Mouse (Mus musculus) heart, embryonic 14.5 days (tissue): Measurements from ENCODE around the gene Lgr5. TPM values are rescaled to one million over a fixed set of nuclear protein-coding genes. Genes with fewer than 3 reads are reported as not detected.

Source experiments
- ATAC-seq: fragments of 200-750 bp; cut with Nextera tagmentation; 2 replicates; pipeline ENCODE4 v1.8.0; 2017; ENCODE audit warnings: low read depth, moderate TSS enrichment; ENCODE audit not compliant: insufficient number of reproducible peaks, insufficient read depth, low FRiP score
- H3K27ac ChIP-seq, 2 experiments: fragments of 200-500 bp in 1 of 2; fragments of 300-500 bp in 1 of 2; sonication (generic) in 1 of 2; replicated peaks in 1 of 2; 2 replicates each; pipeline ENCODE4 v1.5.1; 2012 to 2014; ENCODE audit warnings: low read depth in 2 of 2, low read length in 2 of 2, control low read depth in 1 of 2, mild to moderate bottlenecking in 1 of 2, mixed read lengths in 1 of 2; ENCODE audit not compliant: control insufficient read depth in 1 of 2, insufficient read depth in 1 of 2
- H3K27me3 ChIP-seq: fragments of 300-500 bp; sonication (generic); 2 replicates; pipeline ENCODE4 v1.6.1; 2014; ENCODE audit warnings: mild to moderate bottlenecking, low read length, control low read depth; ENCODE audit not compliant: control insufficient read depth, insufficient read depth
- H3K36me3 ChIP-seq: fragments of 300-500 bp; sonication (generic); 2 replicates; pipeline ENCODE4 v1.6.1; 2014; ENCODE audit warnings: mild to moderate bottlenecking, control low read depth, low read length, mixed read lengths; ENCODE audit not compliant: control insufficient read depth, insufficient read depth
- H3K4me1 ChIP-seq, 2 experiments: fragments of 200-500 bp in 1 of 2; fragments of 300-500 bp in 1 of 2; sonication (generic) in 1 of 2; 2 replicates each; pipeline ENCODE4 v1.6.1; 2012 to 2014; ENCODE audit warnings: low read length in 2 of 2, control low read depth in 1 of 2, mixed read lengths in 1 of 2; ENCODE audit not compliant: control insufficient read depth in 2 of 2, insufficient read depth in 2 of 2
- H3K4me2 ChIP-seq: fragments of 300-500 bp; sonication (generic); 2 replicates; pipeline ENCODE4 v1.6.1; 2014; ENCODE audit warnings: mild to moderate bottlenecking, low read length
- H3K4me3 ChIP-seq, 2 experiments: fragments of 200-500 bp in 1 of 2; fragments of 300-500 bp in 1 of 2; sonication (generic) in 1 of 2; 2 replicates each; pipeline ENCODE4 v1.5.1; 2012 to 2014; ENCODE audit warnings: low read length in 2 of 2, mild to moderate bottlenecking in 2 of 2, control low read depth in 1 of 2, low read depth in 1 of 2, moderate library complexity in 1 of 2; ENCODE audit not compliant: control insufficient read depth in 1 of 2, insufficient read depth in 1 of 2
- H3K9ac ChIP-seq: fragments of 300-500 bp; sonication (generic); 2 replicates; pipeline ENCODE4 v1.6.1; 2014; ENCODE audit warnings: mild to moderate bottlenecking, low read length
- H3K9me3 ChIP-seq: fragments of 300-500 bp; sonication (generic); 2 replicates; pipeline ENCODE4 v1.6.1; 2016; ENCODE audit warnings: low read length, control low read depth; ENCODE audit not compliant: control insufficient read depth
- WGBS: fragments of 180-500 bp; shearing (Covaris S2); extraction: QIAGEN DNeasy Blood & Tissue Kit; methylation state at CpG from one replicate; pipeline ENCODE4 v1.1.7; 2014; 5-methylcytosine and 5-hydroxymethylcytosine counted together
- polyA plus RNA-seq: library from polyadenylated mRNA; unstranded; fragments of >200 nt; fragmentation: Nextera tagmentation; extraction: Ambion mirVana; gene quantifications from 2 replicates; pipeline ENCODE4 v1.2.1, GENCODE M21; 2014

Gene Lgr5
- polyA plus RNA-seq, 1 experiment from 2014 or later = 0.19 TPM

DNA sequence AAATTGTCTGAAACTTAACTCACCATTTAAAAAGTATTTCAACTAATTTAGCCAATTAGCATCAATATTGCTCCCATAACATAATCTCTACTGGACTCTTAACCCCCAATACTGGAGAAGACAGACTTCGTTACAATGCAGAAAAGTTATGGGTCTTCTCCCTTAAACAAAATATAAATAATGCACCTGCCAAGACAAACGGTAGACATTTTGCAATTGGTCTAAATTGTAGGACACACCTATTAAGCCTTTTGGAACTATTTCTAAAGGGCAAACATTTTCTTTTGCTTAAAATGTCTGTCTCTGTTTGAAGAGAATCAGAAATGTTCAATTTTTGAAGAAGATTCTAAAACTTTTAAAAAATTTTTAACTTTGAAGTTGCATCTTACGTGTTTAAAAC is 4.5 kb downstream of the Lgr5 start:
- peaks cover 9 to 21% of the 10 kb centered on the region in 2 experiments for H3K4me1 ChIP-seq
- H3K27ac ChIP-seq = no peak overlapping the region
- H3K4me2 ChIP-seq = no peak overlapping the region
- H3K4me3 ChIP-seq = no peak overlapping the region
- H3K9me3 ChIP-seq = no peaks in the 10 kb centered on the region
- no peak overlapping the region for H3K9ac ChIP-seq
- 84% methylated on average over 3 of the region's 3 CpGs for WGBS
- no peak for ATAC-seq
- H3K27me3 ChIP-seq = peaks cover 42% of the 10 kb centered on the region
- no peaks in the 10 kb centered on the region for H3K36me3 ChIP-seq

DNA sequence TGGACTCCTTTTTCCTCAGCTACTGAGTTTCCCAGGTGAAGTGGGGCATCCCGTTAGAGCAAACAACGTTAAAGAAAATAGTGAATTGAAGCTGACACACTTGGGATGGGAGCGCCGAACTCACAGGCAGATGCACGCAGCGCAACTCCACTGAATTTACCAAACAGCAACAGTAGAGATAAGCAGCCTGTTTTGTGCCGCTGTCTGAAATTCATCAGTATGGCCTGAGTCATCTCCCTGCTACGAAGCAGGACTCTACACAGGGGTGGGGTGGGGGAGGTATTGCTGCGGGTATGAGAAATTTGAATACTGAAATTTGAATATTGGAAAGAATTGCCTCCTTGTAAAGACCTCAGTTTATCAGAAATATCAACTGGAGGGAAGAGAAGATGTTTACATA is 5.6 kb downstream of the Lgr5 start:
- Histone ChIP-seq H3K4me2 (no peak overlapping the region), H3K9ac (no peak overlapping the region), H3K27me3 (peaks cover 32% of the 10 kb centered on the region), H3K36me3 (no peaks in the 10 kb centered on the region), H3K9me3 (no peaks in the 10 kb centered on the region), H3K4me3 (no peak overlapping the region), H3K4me1 (peaks cover 4 to 14% of the 10 kb centered on the region in 2 experiments; a peak in 3 of 4 replicates), H3K27ac (no peak overlapping the region)
- ATAC-seq = no peak
- WGBS = 64% methylated on average over 9 of the region's 9 CpGs

DNA sequence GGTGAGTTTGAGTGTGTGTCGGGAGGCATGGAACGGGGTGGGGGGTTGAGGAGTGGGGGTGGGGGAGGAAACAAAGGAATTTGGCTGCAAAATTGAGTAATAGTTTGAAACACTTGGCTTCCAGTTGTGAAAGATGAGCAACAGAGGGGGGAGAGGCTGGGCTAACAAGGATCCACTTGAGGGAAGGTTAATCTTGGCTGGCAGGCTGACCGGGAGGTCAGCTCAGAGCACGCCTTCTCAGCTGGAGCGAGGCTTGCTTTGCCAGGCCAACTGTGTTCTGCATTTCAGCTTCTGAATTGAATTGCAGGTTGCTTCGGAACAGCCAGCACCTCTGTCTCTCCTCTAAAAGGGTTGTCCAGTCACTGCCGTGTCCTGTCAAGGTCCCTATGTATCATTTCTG is 8.1 kb downstream of the Lgr5 start:
- 35% methylated on average over 7 of the region's 7 CpGs for WGBS
- Histone ChIP-seq H3K36me3 (no peaks in the 10 kb centered on the region), H3K9ac (no peak overlapping the region), H3K9me3 (no peaks in the 10 kb centered on the region), H3K27ac (no peak overlapping the region), H3K4me3 (no peak overlapping the region), H3K27me3 (peaks cover 9% of the 10 kb centered on the region), H3K4me2 (no peak overlapping the region), H3K4me1 (0 out of 4 replicates have a peak, but pooled peaks cover 0 to 3% of the 10 kb centered on the region in 2 experiments)
- no peak for ATAC-seq

DNA sequence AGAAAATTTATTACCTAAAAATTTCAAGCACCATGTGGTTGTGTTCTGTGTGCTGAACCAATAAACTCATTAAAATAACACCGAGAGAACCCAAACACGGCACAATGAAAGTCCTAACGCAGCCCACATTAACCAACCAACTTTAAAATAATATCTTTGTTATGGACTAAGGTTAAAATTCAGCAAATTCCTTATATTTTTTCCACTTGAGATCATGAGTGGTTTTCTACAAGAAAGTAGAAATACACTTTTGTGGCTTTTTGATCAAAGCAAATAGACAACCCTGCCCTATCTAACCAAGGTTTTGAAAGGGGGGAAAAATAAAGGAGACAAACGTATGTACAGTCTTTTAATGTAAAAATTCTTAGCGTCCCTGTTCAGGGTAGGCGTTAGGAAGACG is 8.5 kb downstream of the Lgr5 start:
- Histone ChIP-seq H3K4me1 (0 out of 4 replicates have a peak, but pooled peaks cover 0 to 3% of the 10 kb centered on the region in 2 experiments), H3K9me3 (no peaks in the 10 kb centered on the region), H3K27ac (no peak overlapping the region), H3K4me3 (no peak overlapping the region), H3K27me3 (peaks cover 5% of the 10 kb centered on the region), H3K36me3 (no peaks in the 10 kb centered on the region), H3K4me2 (no peak overlapping the region), H3K9ac (no peak overlapping the region)
- no peak for ATAC-seq
- 73% methylated on average over 7 of the region's 7 CpGs for WGBS

DNA sequence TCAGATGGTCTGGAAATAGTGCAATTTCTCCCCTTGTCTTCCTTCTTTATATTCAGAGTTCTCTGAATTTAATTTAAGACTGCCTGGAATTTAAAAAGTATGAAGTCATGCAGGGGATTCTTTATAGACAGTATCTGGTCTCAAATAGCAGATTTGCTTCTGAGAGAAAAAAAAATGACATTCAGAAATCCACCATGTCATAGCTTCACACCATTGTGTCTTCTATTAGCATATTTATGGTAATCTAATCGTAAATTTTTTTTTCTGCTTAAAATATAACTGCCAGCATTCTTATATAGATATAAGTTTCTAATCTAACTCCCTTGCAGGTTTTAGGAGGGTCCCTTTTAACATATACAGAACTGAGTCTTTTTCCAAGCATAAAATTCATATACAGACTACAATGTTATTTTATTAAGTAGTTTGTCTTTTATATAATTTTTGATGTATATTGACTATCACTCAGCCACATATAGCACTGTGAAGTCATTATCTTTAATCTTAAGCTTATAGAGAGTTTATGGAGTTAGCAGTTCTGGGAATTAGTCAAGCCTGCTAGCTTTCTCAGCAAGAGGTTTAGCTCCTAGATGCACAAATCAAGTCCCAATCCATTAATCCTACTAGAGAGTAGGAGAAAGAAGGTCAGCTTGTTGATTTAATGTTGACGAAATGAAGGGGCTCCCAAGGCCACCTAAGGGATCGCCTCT is 15.7 kb downstream of the Lgr5 start:
- no peak for ATAC-seq

DNA sequence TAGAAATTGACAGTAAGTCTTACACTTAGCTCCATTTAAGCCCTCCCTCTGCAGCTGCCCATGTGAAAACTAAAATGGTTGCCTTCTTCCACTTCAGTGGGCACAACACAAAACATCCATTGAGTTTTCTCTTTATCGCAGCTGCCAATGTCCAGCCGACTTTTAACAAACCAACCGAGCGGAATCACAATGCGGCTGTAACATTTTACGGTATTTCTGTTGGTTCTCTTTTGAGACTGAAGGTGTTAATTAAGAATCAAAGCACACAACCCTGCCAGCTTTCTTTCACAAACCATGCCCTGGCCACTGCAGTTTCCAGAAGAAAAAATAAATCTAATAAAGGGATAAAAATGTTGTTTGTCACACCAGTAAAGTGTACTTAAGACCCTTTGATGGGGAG is 16.3 kb downstream of the Lgr5 start:
- Histone ChIP-seq H3K9ac (no peak overlapping the region), H3K27ac (no peak overlapping the region), H3K4me3 (no peak overlapping the region), H3K4me1 (no peaks in the 10 kb centered on the region), H3K27me3 (no peaks in the 10 kb centered on the region), H3K9me3 (no peaks in the 10 kb centered on the region), H3K4me2 (no peak overlapping the region), H3K36me3 (no peaks in the 10 kb centered on the region)
- 79% methylated on average over 6 of the region's 6 CpGs for WGBS
- ATAC-seq = no peak

More for the DNA sequence above, 15.7 kb downstream of the Lgr5 start:
- H3K9me3 ChIP-seq = no peaks in the 10 kb centered on the region
- no peaks in the 10 kb centered on the region for H3K4me1 ChIP-seq
- no peak overlapping the region for H3K4me3 ChIP-seq
- H3K27ac ChIP-seq = no peak overlapping the region
- 42% methylated on average over 3 of the region's 3 CpGs for WGBS
- H3K9ac ChIP-seq = no peak overlapping the region
- no peaks in the 10 kb centered on the region for H3K27me3 ChIP-seq
- H3K36me3 ChIP-seq = no peaks in the 10 kb centered on the region
- H3K4me2 ChIP-seq = no peak overlapping the region

DNA sequence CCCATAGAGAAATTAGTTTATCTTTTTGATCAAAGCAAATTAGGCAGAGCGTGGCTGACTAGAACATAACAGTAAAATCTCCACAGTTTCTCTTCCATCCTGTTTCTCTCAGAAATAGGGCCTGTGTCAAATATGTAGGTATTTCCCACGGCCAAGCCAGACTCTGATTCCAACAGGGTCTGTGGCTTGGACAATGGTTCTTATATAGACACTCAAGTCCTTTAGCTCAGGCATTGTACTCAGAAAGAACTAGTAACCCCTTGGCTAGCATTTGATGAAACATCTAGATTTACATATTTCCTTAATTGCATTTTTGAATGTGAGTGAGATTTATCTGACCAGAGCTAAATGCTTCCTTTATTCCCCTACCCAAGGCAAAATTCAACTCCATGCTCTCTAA is 17.0 kb downstream of the Lgr5 start:
- Histone ChIP-seq H3K9ac (no peak overlapping the region), H3K9me3 (no peaks in the 10 kb centered on the region), H3K4me3 (no peak overlapping the region), H3K36me3 (no peaks in the 10 kb centered on the region), H3K4me1 (no peaks in the 10 kb centered on the region), H3K27ac (no peak overlapping the region), H3K4me2 (no peak overlapping the region), H3K27me3 (no peaks in the 10 kb centered on the region)
- WGBS = 83% methylated on average over 2 of the region's 2 CpGs
- no peak for ATAC-seq
